Mouse (Mus musculus): Measurements from ENCODE around the gene Med21. TPM values are rescaled to one million over a fixed set of nuclear protein-coding genes. Genes with fewer than 3 reads are reported as not detected.

Med21 gene
- total RNA-seq, 2 experiments from 2014 or later, result 36.6 TPM

DNA sequence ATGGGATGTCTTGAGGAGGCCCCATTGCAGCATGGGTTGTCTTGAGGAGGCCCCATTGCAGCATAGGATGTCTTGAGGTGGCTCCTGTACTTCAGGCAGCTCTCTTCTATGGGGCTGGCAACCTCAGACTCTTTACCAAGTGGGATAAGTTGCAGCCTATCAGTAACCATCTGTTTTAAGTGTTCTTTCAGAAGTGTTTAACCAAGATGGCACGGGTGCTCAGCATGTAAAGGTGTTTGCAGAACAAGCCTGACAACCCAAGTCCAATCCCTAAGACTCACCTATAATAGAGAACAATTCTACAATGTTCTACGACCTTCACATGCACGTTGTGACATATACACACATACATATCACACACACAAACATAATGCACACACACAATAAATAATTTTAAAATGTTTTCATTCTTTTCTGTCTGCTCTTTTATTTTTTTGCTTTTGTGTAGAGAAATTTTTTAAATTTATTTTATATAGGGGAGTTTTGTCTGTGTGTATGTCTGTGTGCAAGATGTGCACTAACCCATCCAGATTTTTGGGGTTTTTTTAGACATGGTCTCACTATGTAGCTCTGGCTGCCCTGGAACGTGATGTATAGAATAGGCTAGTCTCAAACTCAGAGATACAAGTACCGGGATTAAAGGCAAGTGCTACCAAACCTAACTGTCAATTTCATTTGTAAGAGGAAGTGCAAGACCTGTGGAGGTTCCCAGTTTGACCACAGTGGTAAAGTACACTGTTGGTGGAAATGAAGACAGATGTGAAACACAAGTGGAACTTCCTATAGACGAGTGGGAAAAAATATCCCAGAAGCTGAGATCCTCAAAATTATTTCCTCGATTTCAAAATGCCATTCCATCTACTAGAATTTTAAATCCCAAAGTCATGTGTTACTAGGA lies 2.0 kb upstream of the Med21 start:
- no peak for DNase-seq (ENCODE audit: low spot score)

DNA sequence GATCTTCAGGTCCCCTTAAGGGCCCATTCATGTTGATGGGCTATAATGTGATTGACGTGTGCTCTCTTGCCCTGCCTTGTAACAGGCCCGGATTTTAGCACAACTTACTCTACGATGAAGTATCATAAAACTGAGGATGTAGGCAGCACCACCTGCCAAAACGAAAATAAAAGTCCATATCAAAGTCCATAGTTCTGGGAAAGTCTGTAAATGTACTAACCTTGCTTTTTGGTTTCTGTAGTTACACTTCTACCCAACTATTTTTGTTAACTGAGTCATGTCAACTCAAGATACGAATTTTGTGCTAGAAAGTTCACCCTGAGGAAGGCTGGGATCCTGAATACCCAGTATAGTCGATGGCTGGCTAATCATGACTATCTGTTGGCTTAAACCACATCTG lies 1.4 kb upstream of the Med21 start:
- no peak for DNase-seq (ENCODE audit: low spot score)

DNA sequence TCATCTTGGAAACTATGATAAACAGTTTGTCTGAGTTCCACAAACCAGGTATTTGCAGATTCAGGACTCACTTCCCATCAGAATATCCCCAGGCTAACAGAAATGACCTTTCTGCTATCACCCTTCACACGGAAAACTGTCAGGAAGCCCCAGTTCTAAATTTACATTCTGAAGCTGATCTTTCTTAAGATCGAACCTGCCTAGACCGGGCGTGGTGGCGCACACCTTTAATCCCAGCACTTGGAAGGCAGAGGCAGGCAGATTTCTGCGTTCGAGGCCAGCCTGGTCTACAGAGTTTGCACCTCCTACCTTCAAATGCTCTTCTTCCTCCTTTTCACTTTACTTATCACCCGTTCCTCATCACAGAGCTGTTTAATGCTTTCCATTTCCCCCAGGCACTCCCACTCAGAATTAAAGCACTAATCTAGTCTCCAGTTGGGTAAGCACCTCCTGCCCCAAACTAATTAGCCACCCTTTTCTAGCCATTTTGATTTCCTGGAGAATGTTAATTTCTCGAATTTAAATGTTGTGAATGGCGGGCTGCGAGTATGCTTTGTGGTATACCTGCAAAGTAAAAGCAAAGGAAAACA lies 631 bp upstream of the Med21 start:
- no peak for DNase-seq (ENCODE audit: low spot score)

- no peak for DNase-seq (ENCODE audit: low spot score)
Observed at GRCm38 (mm10) chr6:146643184-146643570, 830 bp downstream of the Med21 start.

- no peak for DNase-seq (ENCODE audit: low spot score)
Observed at GRCm38 (mm10) chr6:146650013-146650412, 7.7 kb downstream of the Med21 start.

DNA sequence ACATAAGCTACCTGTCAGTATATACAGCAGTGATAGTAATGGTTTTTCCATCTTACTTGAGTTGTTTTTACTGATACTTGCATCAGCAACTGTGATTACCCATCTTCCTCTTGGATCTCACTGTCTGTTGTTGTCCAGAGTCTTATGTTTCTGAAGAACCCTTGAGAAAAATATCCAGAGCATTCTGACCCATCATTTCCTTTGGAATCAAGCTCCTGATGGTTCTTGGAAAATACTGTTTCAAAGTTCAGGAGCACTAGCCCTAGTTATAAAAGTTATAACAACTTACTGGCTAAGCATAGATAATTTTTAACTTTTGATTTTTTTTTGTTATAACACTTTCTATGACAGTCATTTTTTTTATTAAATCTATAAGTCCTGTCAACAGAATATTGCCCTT lies 9.1 kb downstream of the Med21 start:
- no peak for DNase-seq (ENCODE audit: low spot score)

- DNase-seq (ENCODE audit: low spot score), result no peak
Observed at GRCm38 (mm10) chr6:146653197-146653596, 10.8 kb downstream of the Med21 start.

- DNase-seq (ENCODE audit: low spot score), result no peak
Observed at GRCm38 (mm10) chr6:146660591-146660990, 18.2 kb downstream of the Med21 start.

DNA sequence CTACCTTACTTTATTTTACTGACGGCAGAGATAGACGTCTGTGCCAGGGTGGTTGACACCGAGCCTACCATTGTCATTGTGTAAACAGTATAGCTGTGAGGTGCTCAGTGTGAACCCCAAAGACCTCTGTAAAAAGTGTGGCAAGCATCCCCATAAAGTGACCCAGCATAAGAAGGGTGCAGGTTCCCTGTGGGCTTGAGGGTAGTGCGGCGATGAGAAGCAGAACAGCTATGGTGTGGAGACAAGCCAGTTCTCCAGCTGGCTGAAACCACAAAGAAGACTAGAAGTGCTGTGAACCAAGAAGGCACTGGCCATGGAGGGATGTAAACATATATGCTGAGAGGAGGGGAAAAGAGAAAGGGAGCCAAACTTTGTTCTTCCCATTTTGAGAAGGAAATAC lies 19.3 kb downstream of the Med21 start:
- no peak for DNase-seq (ENCODE audit: low spot score)

DNA sequence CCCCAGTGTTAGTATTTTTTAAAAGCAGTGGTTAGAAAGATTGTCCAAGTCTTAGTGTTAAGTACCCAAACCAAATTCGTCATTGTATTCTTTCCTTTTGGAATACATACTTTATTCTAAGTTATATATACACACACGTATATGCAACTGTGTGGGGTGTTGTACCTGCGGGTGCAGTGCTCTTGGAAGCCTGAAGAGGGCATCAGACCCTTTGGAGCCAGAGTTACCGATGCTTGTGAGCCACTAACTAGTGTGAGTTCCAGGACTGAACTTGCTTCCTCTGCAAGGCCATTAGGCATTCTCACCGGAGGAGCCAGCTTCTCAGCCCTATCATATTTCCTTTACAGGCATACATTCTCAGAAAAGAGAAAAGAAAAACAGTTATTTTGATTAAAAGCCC lies 20.3 kb downstream of the Med21 start:
- peak; percentile 46 for DNase-seq (ENCODE audit: low spot score)

DNA sequence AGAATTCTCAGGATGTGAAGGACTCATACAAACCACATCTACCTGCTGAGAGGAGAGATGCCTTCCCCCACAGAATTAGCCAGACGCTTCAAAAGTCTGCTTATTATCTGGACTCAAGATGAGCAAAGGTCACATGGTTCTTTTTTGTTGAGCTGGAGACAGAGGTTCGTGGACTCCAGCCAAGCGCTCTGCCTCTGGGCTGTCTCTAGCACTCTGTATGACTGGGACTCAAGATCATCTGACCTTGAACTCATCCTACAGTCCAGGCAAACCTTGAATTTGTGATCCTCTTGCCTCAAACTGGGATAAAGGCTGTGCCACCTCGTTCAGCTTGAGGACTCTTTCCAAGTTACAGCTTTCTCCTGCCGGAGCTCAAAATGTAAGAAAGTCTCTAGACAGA lies 21.8 kb downstream of the Med21 start:
- DNase-seq (ENCODE audit: low spot score), result no peak

DNA sequence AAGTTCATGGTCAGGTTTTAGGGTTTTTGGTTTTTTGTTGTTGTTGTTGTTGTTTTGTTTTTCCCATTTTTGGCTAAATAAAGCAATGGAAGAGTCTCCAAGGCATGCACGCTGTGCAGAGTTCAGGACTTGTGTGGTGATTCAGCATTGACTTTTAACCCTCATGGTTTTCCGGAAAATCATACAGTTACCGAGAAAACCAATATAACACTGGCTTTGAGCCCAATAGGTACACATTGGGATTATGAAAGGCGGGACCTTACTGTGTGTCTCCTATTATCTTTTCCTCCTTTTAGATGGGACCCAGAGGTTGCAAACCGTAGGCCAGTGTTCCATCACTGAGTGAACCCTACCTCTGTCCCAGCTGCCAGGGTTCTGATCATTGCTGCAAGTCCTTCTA lies 22.6 kb downstream of the Med21 start:
- DNase-seq (ENCODE audit: low spot score), result no peak

- DNase-seq (ENCODE audit: low spot score), result no peak
Observed at GRCm38 (mm10) chr6:146665408-146665807, 23.1 kb downstream of the Med21 start.

- no peak for DNase-seq (ENCODE audit: low spot score)
Observed at GRCm38 (mm10) chr6:146666811-146667210, 24.5 kb downstream of the Med21 start.

- DNase-seq (ENCODE audit: low spot score), result no peak
Observed at GRCm38 (mm10) chr6:146668606-146669005, 26.3 kb downstream of the Med21 start.

DNA sequence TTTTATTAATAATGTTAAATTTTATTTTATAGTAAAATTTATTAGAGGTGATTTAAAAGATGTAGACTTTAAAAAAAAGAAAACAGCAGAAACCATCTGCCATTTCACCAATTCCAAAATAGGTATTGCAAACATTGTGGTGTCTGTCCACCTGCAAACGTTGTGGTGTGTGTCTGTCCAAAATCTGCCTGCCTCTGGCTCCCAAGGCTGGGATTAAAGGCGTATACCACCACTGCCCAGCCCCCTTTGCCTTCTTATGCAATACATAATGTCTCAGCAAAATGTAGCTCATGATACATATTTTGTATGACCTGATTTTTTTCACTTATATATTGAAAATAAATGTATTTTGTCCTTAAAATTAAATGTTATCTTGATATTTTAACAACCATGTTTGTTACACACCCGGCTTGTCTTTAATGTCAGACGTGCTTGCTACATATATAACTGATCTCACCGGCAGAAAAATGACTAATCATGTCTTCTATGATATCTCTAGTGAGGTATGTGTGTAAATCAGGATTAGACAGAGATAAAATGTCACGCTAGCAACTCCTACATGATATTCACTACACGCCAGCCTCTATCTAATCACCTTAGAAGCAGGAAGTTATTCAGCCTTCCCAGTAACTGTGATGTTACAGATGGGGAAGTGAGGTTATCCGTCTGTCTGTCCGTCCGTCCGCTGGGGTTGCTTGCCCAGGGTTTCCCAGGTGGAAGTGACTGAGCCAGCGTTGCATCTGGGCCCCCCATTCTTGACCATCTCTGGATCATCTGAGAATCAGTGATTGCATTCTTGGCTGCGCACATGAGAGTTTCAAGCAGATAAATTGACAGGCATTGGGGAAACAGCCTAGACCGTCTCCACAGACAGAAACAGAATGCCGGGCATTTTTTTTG lies 28.9 kb downstream of the Med21 start:
- no peak for DNase-seq (ENCODE audit: low spot score)

- DNase-seq (ENCODE audit: low spot score), result no peak
Observed at GRCm38 (mm10) chr6:146672106-146672505, 29.8 kb downstream of the Med21 start.

DNA sequence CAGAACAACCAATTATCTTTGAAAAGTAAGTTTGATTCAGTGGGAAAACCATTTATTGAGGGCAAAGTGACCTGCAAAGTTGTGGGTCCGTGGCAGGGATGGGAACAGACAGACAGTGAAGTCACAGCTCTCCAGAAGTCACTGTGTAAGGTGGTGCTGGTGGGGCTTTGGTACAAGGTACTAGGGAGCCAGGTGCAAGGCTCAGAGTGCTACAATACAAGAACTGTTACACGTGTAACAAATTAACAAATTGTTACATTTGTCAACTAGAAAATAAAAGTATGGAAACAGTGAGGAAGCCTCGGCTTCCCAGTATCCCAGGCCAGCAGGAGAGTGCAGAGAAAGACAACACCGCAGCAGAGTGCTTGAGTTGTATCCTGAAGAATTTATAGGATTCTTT lies 31.3 kb downstream of the Med21 start:
- no peak for DNase-seq (ENCODE audit: low spot score)

DNA sequence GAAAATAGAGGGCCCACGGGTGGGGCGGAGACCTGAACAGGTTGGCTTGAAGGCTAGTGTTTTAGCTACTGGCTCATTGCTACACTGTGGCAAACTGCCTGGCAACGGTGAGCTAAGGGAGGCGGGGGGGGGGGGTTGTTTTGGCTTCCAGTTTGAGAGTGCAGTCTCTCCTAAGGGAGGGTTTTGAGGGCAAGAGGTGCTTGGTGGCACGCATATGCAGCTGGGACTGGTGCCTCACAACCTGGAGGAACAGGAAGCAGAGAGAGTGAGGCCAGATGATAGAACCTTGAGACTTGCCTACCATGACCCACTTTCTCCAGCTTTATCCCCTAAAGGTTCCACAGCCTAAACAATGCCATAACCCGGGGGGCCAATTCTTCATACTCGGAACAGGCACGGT lies 32.1 kb downstream of the Med21 start:
- DNase-seq (ENCODE audit: low spot score), result no peak

DNA sequence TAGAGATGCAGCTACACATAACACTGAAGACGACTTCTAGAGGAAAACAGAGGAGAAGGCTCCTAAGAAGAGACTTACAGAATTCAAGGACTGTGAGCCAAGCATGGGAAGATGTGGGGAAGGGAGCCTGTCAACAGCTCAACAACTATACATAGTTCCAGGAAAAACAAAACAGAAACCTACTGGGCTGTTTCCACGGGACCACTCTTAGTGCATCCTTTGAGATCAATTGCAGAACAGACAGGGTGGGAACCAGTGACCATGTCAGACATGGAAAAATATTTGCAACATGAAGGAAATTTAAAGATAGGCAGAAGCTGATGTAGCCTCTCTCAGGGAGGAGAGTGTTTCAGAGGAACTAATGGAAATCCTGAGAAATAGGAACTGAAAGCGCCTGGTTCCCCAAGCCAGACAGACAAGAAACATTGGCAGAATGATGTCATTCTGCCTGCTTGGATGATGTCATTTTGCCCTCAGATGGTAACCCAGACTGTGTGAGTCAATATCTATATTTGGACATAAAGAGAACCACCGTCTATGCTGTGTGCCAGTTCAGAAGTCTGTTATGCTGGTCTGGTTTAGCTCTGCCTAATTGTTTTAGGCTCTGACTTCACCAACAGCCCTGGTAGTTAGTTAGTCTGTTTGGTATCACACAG lies 32.7 kb downstream of the Med21 start:
- no peak for DNase-seq (ENCODE audit: low spot score)

GRCm38 (mm10) chr6:146676904-146677303 lies 34.6 kb downstream of the Med21 start:
- no peak for DNase-seq (ENCODE audit: low spot score)

Data from gastrocnemius, adult 18-20 months (tissue).